Mouse (Mus musculus): ENCODE measurements around the gene Vps39. TPM values are rescaled to one million over a fixed set of nuclear protein-coding genes. Genes with fewer than 3 reads are reported as not detected.

Vps39 gene
- 17.8 and 17.9 TPM in 2 replicates for polyA plus RNA-seq (2015; fragmentation: Nextera tagmentation; extraction: Ambion mirVana)

DNA sequence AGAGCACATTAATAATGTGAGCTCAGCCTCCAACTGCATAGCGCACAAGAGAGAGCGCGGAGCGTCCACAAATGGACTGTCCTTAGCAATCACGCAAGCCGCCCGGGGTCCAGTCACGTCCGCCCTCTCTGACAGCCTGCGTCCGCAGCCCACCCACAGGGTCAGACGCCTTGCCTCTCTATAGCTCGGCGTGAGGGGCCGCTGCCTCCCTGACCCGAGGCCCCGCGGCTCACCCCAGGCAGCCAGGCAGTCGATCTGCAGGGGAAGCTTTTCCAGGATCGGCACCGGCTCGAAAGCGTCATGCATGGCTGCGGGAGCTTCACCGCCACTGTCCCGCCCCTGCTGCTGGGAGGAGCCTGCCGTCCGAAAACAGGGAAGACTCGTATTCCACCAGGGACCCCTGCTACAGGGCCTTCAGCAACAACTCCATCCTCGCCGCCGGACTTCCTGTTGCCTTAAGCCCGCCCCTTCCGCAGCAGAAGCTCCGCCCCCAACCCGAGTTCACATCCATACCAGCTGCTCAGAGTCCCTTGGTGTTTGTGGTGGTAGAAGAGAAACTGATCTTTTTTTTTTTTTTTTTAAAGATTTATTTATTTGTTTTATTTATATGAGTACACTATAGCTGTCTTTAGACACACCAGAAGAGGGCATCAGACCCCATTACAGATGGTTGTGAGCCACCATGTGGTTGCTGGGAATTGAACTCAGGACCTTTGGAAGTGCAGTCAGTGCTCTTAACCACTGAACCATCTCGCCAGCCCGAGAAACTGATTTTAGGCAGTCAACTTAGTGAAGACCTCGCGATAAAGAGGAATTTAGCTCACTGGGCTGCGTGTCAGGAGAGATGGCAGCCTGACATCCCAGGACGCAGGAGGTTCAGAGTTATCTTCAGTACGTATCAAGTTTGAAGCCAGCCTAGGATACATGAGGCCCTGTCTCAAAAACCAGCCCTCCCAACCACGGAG, at the start of gene Vps39:
TSS of gene Vps39 (minus strand) at position 456 of the 965 bp plus-strand sequence.
- WGBS, result 12% methylated on average over 44 of the region's 44 CpGs
- no peaks in the 10 kb centered on the region for H3K27me3 ChIP-seq (replicated peaks)
- peak within 1 kb of the TSS; percentile 64 for H3K4me2 ChIP-seq
- peak within 1 kb of the TSS; percentile 68 for H3K9ac ChIP-seq
- H3K9me3 ChIP-seq, result no peaks in the 10 kb centered on the region
- H3K36me3 ChIP-seq, result peaks cover 20% of the 10 kb centered on the region
- H3K27ac ChIP-seq, result peak within 1 kb of the TSS; percentile 71; the same call in 1 of the 2 replicates
- peak within 1 kb of the TSS; percentile 92 for H3K4me3 ChIP-seq (replicated peaks)
- peak; percentile 96 for ATAC-seq (ENCODE audit: insufficient read depth, low FRiP score, low read depth)
- H3K4me1 ChIP-seq, result 0 out of 2 replicates have a peak, but pooled peaks cover 7% of the 10 kb centered on the region

- no peak overlapping the region for H3K27ac ChIP-seq
- H3K9ac ChIP-seq, result no peak overlapping the region
- peaks cover 8% of the 10 kb centered on the region for H3K36me3 ChIP-seq
- H3K4me3 ChIP-seq (replicated peaks), result no peak overlapping the region
- 95% methylated on average over 1 of the region's 1 CpGs for WGBS
- H3K4me1 ChIP-seq, result 0 out of 2 replicates have a peak, but pooled peaks cover 4% of the 10 kb centered on the region
- ATAC-seq (ENCODE audit: insufficient read depth, low FRiP score, low read depth), result no peak
- no peaks in the 10 kb centered on the region for H3K9me3 ChIP-seq
- H3K27me3 ChIP-seq (replicated peaks), result no peaks in the 10 kb centered on the region
- H3K4me2 ChIP-seq, result no peak overlapping the region
Observed at GRCm38 (mm10) chr2:120397951-120398350, 45.0 kb upstream of the Vps39 start.

GRCm38 (mm10) chr2:120392406-120392805, 39.5 kb upstream of the Vps39 start:
- H3K9ac ChIP-seq, result no peak overlapping the region
- ATAC-seq (ENCODE audit: insufficient read depth, low FRiP score, low read depth), result no peak
- H3K27ac ChIP-seq, result no peak overlapping the region
- H3K36me3 ChIP-seq, result peaks cover 20% of the 10 kb centered on the region
- no peaks in the 10 kb centered on the region for H3K27me3 ChIP-seq (replicated peaks)
- H3K4me2 ChIP-seq, result no peak overlapping the region
- no peaks in the 10 kb centered on the region for H3K4me1 ChIP-seq
- H3K4me3 ChIP-seq (replicated peaks), result no peak overlapping the region
- H3K9me3 ChIP-seq, result no peaks in the 10 kb centered on the region

DNA sequence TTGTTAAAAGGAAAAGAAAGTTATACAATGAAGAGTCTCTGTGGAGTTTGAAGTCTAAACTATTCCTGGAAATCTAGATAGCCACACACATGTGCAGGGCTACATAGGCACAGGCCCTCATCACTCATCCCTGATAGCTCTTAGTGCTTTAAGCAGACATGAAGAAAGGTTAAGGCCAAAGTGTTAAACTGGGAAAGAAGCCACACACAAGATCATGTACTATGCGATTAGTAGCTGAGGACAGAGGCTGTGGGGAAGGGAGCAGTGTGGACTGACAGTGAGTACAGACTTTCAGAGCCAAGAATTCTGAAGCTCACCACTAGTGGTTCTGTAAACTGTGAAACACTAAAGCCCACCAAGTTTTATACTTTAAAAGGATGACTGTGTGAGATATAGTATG, 38.0 kb upstream of the Vps39 start:
- Histone ChIP-seq H3K36me3 (peaks cover 20% of the 10 kb centered on the region), H3K4me2 (no peak overlapping the region), H3K27me3 (replicated peaks) (no peaks in the 10 kb centered on the region), H3K9me3 (no peaks in the 10 kb centered on the region), H3K9ac (no peak overlapping the region), H3K27ac (no peak overlapping the region), H3K4me3 (replicated peaks) (no peak overlapping the region), H3K4me1 (no peaks in the 10 kb centered on the region)
- ATAC-seq (ENCODE audit: insufficient read depth, low FRiP score, low read depth), result no peak
- WGBS, result 97% methylated on average over 1 of the region's 1 CpGs

DNA sequence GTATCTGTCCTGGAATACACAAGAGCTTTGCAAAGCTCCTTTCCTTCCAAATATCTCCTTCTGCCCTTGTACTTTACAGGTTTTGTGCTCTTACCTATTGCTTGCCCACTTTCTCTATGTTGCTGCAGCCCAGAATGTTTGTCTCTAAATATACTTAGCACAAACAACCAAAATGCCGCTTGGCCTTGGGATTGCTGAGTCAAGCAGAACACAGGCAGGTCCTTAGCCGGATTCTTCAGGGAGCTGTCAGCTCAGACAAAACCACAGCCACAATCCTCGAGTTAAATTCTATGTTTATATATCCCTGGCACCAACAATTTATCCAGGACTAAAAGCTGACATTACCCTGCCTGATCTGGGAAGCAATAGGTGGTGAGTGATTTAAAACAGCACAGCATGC, 36.4 kb upstream of the Vps39 start:
- WGBS, result 62% methylated on average over 3 of the region's 3 CpGs
- no peaks in the 10 kb centered on the region for H3K9me3 ChIP-seq
- no peak overlapping the region for H3K27ac ChIP-seq
- peaks cover 20% of the 10 kb centered on the region for H3K36me3 ChIP-seq
- H3K4me2 ChIP-seq, result no peak overlapping the region
- ATAC-seq (ENCODE audit: insufficient read depth, low FRiP score, low read depth), result no peak
- H3K4me1 ChIP-seq, result no peaks in the 10 kb centered on the region
- H3K4me3 ChIP-seq (replicated peaks), result no peak overlapping the region
- H3K27me3 ChIP-seq (replicated peaks), result no peaks in the 10 kb centered on the region
- H3K9ac ChIP-seq, result no peak overlapping the region

DNA sequence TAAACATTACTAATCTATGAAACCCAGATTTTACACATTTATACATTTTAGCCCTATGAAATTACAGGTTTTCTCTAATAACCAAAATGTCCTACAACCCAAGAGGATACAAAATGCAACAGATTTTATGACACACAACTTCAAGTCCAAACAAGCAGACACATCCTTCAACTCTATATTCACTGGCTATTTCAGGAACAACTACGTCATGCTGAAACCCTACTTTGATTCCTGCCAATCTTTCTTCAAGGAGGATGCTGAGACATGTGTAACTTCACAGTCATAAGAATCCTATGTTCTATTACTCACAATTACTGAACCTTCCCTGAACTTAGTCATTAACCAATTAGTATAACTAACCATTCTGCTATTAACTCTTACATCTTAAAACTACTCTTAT, 34.4 kb upstream of the Vps39 start:
- no peak overlapping the region for H3K9ac ChIP-seq
- H3K4me1 ChIP-seq, result no peaks in the 10 kb centered on the region
- H3K27me3 ChIP-seq (replicated peaks), result no peaks in the 10 kb centered on the region
- 93% methylated on average over 1 of the region's 1 CpGs for WGBS
- H3K4me3 ChIP-seq (replicated peaks), result no peak overlapping the region
- no peaks in the 10 kb centered on the region for H3K9me3 ChIP-seq
- no peak overlapping the region for H3K27ac ChIP-seq
- H3K36me3 ChIP-seq, result peaks cover 16% of the 10 kb centered on the region
- ATAC-seq (ENCODE audit: insufficient read depth, low FRiP score, low read depth), result no peak
- H3K4me2 ChIP-seq, result no peak overlapping the region

GRCm38 (mm10) chr2:120386264-120386663, 33.3 kb upstream of the Vps39 start:
- no peaks in the 10 kb centered on the region for H3K4me1 ChIP-seq
- H3K27me3 ChIP-seq (replicated peaks), result no peaks in the 10 kb centered on the region
- WGBS, result 86% methylated on average over 1 of the region's 1 CpGs
- H3K4me2 ChIP-seq, result no peak overlapping the region
- H3K36me3 ChIP-seq, result peaks cover 21% of the 10 kb centered on the region
- no peak for ATAC-seq (ENCODE audit: insufficient read depth, low FRiP score, low read depth)
- no peaks in the 10 kb centered on the region for H3K9me3 ChIP-seq
- no peak overlapping the region for H3K4me3 ChIP-seq (replicated peaks)
- no peak overlapping the region for H3K9ac ChIP-seq
- no peak overlapping the region for H3K27ac ChIP-seq

DNA sequence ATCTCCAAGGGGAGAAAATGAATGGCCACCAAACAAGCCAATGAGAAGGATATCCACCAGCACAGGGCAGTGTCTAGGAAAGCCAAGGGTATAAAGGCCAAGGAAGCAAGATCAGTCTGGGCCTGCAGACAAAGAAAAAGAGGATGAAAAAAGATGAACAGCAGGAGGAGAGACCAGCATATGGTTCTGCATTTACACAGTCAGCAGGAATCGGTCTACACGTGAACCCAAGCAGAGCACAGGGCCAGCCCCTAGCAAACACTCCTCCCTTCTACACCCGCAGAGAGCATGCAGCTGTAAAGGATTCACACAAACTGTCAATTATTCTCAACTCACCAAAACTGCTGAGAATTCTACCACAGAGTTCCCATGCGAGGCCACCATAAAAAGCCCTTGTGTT, 20.9 kb upstream of the Vps39 start:
- no peaks in the 10 kb centered on the region for H3K9me3 ChIP-seq
- H3K4me3 ChIP-seq (replicated peaks), result no peak overlapping the region
- H3K4me1 ChIP-seq, result no peaks in the 10 kb centered on the region
- H3K9ac ChIP-seq, result no peak overlapping the region
- no peak overlapping the region for H3K4me2 ChIP-seq
- H3K27ac ChIP-seq, result no peak overlapping the region
- H3K36me3 ChIP-seq, result peaks cover 42% of the 10 kb centered on the region
- ATAC-seq (ENCODE audit: insufficient read depth, low FRiP score, low read depth), result no peak
- H3K27me3 ChIP-seq (replicated peaks), result no peaks in the 10 kb centered on the region
- 81% methylated on average over 4 of the region's 4 CpGs for WGBS

DNA sequence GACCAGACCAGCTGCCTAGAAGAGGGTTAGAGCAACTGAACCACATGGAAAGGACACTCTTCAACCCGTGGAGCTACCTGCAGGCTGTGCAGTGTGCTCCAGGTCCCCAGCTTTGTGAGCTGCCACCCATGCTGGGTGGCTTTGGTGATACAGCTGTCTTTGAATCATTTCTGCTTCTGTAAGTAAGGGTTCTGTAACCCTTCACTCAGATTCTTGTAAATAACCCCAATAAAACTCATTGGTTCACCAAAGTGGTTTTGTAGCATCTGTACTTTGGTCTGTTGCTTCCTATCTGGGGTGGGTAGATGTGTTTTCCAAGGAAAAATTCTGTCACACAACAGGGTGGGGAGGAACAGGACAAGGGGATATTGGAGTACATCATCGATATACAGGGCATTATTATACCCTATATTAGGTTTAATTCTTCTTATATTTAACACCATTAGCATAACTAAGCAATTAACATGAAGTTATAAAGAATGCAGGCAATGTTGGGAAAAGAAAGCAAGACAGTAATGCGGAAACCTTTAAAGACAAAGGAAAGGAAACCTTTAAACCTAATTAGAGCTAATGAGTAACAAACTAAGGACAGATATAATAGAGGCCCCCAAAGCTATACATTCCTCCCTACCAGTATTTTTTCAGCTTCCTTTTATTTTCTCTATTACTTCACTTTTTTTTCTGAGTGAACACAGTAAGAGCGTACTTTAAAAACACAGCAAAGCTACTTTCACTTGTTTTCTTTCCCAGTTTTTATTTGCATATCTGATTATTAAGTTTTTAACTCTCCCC, 14.7 kb upstream of the Vps39 start:
- H3K9ac ChIP-seq, result no peak overlapping the region
- no peaks in the 10 kb centered on the region for H3K4me1 ChIP-seq
- no peak overlapping the region for H3K4me3 ChIP-seq (replicated peaks)
- H3K4me2 ChIP-seq, result no peak overlapping the region
- 96% methylated on average over 4 of the region's 4 CpGs for WGBS
- H3K9me3 ChIP-seq, result no peaks in the 10 kb centered on the region
- H3K36me3 ChIP-seq, result peaks cover 50% of the 10 kb centered on the region
- ATAC-seq (ENCODE audit: insufficient read depth, low FRiP score, low read depth), result no peak
- H3K27me3 ChIP-seq (replicated peaks), result no peaks in the 10 kb centered on the region
- H3K27ac ChIP-seq, result no peak overlapping the region

DNA sequence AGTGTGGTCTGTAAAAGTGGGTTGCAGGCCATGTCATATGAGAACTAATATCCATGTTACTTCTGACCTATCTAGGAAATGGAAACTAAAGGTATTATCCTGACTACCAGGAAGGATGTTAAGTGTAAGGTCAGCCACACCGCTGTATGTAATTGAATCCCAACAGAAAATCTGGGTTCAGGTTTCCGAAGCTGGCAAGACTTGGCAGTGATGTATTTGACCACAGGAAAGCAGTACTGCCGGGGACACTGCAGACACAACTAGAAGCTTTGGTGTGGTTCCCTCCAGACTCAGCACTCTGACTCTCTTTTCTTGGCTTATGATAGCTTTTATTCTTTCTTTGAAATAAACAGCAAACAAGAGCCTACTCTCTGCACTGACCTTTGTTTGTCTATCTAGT, 13.6 kb upstream of the Vps39 start:
- Histone ChIP-seq H3K4me2 (no peak overlapping the region), H3K36me3 (peaks cover 53% of the 10 kb centered on the region), H3K4me3 (replicated peaks) (no peak overlapping the region), H3K27ac (no peak overlapping the region), H3K9ac (no peak overlapping the region), H3K27me3 (replicated peaks) (no peaks in the 10 kb centered on the region), H3K9me3 (no peaks in the 10 kb centered on the region), H3K4me1 (no peaks in the 10 kb centered on the region)
- 84% methylated on average over 3 of the region's 3 CpGs for WGBS
- no peak for ATAC-seq (ENCODE audit: insufficient read depth, low FRiP score, low read depth)

DNA sequence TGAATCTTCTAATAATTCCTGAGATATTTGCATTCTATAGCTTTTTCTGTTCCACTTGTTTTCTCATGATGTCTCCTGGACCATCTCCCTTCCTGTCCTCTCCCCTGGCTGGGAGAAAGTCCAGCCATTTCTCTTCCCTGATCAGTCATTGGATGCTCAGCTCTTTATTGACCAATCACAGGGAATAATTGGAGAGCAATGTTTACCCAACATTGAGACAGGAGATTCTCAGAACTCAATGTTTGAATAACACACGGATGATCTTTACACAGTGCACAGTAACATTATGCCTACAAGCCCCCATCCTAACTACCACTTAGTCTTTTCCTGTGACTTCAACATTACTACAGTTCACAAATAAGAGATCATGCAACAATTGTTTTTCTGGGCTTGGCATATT, 7.5 kb upstream of the Vps39 start:
- 68% methylated on average over 1 of the region's 1 CpGs for WGBS
- H3K4me3 ChIP-seq (replicated peaks), result no peak overlapping the region
- no peak overlapping the region for H3K9ac ChIP-seq
- ATAC-seq (ENCODE audit: insufficient read depth, low FRiP score, low read depth), result no peak
- no peak overlapping the region for H3K27ac ChIP-seq
- H3K36me3 ChIP-seq, result peaks cover 40% of the 10 kb centered on the region
- no peaks in the 10 kb centered on the region for H3K4me1 ChIP-seq
- no peak overlapping the region for H3K4me2 ChIP-seq
- no peaks in the 10 kb centered on the region for H3K9me3 ChIP-seq
- no peaks in the 10 kb centered on the region for H3K27me3 ChIP-seq (replicated peaks)

DNA sequence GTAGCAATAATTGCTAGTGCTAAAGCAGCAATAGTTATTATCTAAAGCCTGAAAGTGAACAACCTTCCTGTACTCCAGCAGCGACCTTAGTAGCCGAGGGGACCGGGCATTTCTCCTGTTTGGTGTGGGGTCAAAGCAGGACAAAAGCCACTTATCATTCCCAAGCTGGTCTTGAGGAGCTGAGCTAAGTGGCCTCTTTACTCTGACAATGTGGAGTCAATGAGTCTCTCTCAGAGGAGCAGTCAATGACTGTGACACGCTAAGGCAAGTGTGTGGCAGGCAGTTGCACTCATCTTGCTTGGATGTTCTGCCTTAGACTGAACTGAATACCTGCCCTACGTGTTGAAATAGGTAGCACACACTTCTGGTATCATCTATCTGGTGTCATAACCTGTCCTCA, 1.6 kb downstream of the Vps39 start:
- Histone ChIP-seq H3K9ac (no peak overlapping the region), H3K4me2 (no peak overlapping the region), H3K9me3 (no peaks in the 10 kb centered on the region), H3K36me3 (peaks cover 18% of the 10 kb centered on the region), H3K4me3 (replicated peaks) (no peak overlapping the region), H3K27me3 (replicated peaks) (no peaks in the 10 kb centered on the region), H3K27ac (no peak overlapping the region), H3K4me1 (0 out of 2 replicates have a peak, but pooled peaks cover 7% of the 10 kb centered on the region)
- 81% methylated on average over 5 of the region's 5 CpGs for WGBS
- ATAC-seq (ENCODE audit: insufficient read depth, low FRiP score, low read depth), result no peak
